Mouse (Mus musculus): ENCODE results near the gene Thap11. TPM values are rescaled to one million over a fixed set of nuclear protein-coding genes. Genes with fewer than 3 reads are reported as not detected.
A peak's percentile ranks its signal among the peaks of the same experiment; 100 is the strongest.

Gene Thap11
- polyA plus RNA-seq, 1 experiment from 2014 or later, result 60.0 TPM

GRCm38 (mm10) chr8:105889756-105890465 is 35.0 kb downstream of the Thap11 start:
- 92% methylated on average over 12 of the region's 12 CpGs for WGBS
- ATAC-seq, result no peak
- peaks cover 62% of the 10 kb centered on the region for H3K36me3 ChIP-seq
- H3K9ac ChIP-seq, result no peak overlapping the region
- H3K9me3 ChIP-seq, result no peaks in the 10 kb centered on the region
- no peak overlapping the region for H3K4me2 ChIP-seq (replicated peaks)
- no peak overlapping the region for H3K27ac ChIP-seq
- no peak overlapping the region for H3K4me3 ChIP-seq (replicated peaks)
- H3K4me1 ChIP-seq (replicated peaks), result 0 out of 2 replicates have a peak, but pooled peaks cover 4% of the 10 kb centered on the region
- no peaks in the 10 kb centered on the region for H3K27me3 ChIP-seq (replicated peaks)

GRCm38 (mm10) chr8:105890870-105891269 is 35.9 kb downstream of the Thap11 start:
- H3K36me3 ChIP-seq, result peaks cover 57% of the 10 kb centered on the region
- 87% methylated on average over 6 of the region's 6 CpGs for WGBS
- H3K4me1 ChIP-seq (replicated peaks), result 0 out of 2 replicates have a peak, but pooled peaks cover 4% of the 10 kb centered on the region

DNA sequence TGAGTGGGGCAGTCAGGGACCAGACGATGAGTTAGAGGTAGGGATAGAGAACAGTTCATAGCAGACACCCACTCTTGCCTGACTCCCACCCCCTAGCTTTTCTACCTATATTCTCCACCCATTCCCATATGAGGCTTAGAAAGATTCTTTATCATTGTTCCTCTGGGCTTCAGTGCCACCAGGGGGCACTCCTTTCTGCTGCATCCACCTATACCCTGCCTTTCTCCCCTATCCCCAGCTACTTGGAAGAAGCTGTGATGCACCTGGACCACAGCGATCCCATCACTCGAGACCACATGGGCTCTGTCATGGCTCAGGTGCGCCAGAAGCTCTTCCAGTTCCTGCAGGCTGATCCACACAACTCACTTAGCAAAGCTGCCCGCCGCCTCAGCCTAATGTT is 37.5 kb downstream of the Thap11 start:
- no peak overlapping the region for H3K27ac ChIP-seq
- H3K27me3 ChIP-seq (replicated peaks), result no peaks in the 10 kb centered on the region
- WGBS, result 90% methylated on average over 6 of the region's 6 CpGs
- no peak overlapping the region for H3K4me3 ChIP-seq (replicated peaks)
- 0 out of 2 replicates have a peak, but pooled peaks have one; percentile 13 for ATAC-seq
- H3K4me1 ChIP-seq (replicated peaks), result 0 out of 2 replicates have a peak, but pooled peaks cover 4% of the 10 kb centered on the region
- H3K9ac ChIP-seq, result no peak overlapping the region
- H3K9me3 ChIP-seq, result no peaks in the 10 kb centered on the region
- H3K4me2 ChIP-seq (replicated peaks), result no peak overlapping the region
- peaks cover 44% of the 10 kb centered on the region for H3K36me3 ChIP-seq

More at GRCm38 (mm10) chr8:105890870-105891269, 35.9 kb downstream of the Thap11 start:
- Histone ChIP-seq H3K4me2 (replicated peaks) (no peak overlapping the region), H3K27ac (no peak overlapping the region), H3K27me3 (replicated peaks) (no peaks in the 10 kb centered on the region), H3K9ac (no peak overlapping the region), H3K9me3 (no peaks in the 10 kb centered on the region), H3K4me3 (replicated peaks) (no peak overlapping the region)
- ATAC-seq, result no peak

DNA sequence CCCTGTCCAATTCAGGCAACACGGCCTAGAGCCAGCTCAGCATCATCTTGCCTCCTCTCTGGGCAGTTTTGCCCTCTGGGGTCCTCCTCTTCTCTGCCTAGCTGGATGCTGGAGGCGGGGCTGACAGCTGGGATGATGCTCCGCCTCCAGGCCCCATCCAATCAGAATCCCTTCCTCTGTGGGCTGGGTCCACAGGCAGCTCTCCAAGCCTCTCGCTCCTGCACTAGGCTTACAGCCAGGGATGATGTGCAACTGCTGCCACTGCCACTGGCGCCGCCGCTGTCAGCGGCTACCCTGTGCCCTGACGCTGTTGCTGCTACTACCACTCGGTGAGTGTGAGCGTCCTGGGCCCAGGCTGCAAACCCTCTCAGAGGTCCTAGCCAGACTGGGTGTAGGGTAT is 38.4 kb downstream of the Thap11 start, which contains the start of gene Nrn1l:
TSS of gene Nrn1l (plus strand) at position 229 of the 400 bp plus-strand sequence.
- Histone ChIP-seq H3K4me3 (replicated peaks) (no peak within 1 kb of the TSS), H3K4me1 (replicated peaks) (0 out of 2 replicates have a peak, but pooled peaks cover 4% of the 10 kb centered on the region), H3K36me3 (peaks cover 35% of the 10 kb centered on the region), H3K27me3 (replicated peaks) (no peaks in the 10 kb centered on the region), H3K9ac (no peak within 1 kb of the TSS), H3K4me2 (replicated peaks) (peak within 1 kb of the TSS; percentile 31; the same call in 1 of the 2 replicates), H3K27ac (no peak within 1 kb of the TSS), H3K9me3 (no peaks in the 10 kb centered on the region)
- peak; percentile 82 for ATAC-seq
- WGBS, result 11% methylated on average over 11 of the region's 11 CpGs

DNA sequence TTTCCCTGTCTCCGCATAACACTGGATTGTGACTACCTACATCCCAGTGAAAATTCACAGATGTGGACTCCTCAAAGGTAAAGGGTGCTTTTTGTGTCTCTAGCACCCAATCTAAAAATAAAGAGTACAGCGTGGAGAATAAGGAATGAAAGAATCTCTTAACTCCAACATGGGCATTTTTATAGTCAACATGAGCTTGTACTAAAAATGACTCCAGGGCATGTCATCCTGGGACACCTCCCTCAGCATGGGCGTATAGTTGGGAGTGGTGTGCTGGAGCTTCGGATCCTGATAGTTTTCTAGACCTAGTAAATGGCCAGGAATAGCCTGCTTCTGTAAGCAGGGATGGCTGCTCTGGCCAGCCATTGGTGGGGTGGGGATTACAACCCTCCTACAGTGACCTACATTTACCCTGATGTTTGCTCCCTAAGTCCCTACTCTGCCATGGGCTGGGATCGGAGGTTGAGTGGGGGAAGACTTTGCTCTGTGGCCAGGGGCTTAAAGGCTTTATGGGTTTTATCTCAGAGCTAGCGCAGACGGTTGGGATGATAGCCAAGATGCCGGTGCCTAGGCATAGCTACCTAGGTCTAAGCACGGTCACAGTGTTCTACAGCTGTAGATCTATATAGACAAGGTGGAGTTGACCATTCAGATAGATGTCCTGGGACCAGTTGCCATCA is 43.0 kb downstream of the Thap11 start:
- Histone ChIP-seq H3K9ac (no peak overlapping the region), H3K4me3 (replicated peaks) (no peak overlapping the region), H3K9me3 (no peaks in the 10 kb centered on the region), H3K4me2 (replicated peaks) (no peak overlapping the region), H3K4me1 (replicated peaks) (0 out of 2 replicates have a peak, but pooled peaks cover 11% of the 10 kb centered on the region), H3K27me3 (replicated peaks) (no peaks in the 10 kb centered on the region), H3K27ac (no peak overlapping the region), H3K36me3 (no peaks in the 10 kb centered on the region)
- 72% methylated on average over 9 of the region's 9 CpGs for whole genome bisulfite sequencing
- no peak for ATAC-seq

GRCm38 (mm10) chr8:105900180-105900940 is 45.4 kb downstream of the Thap11 start, which contains the start of gene Pskh1:
Gene Pskh1, plus strand, starts transcription at chr8:105900441.
- Histone ChIP-seq H3K4me3 (replicated peaks) (peak within 1 kb of the TSS; percentile 95), H3K27me3 (replicated peaks) (no peaks in the 10 kb centered on the region), H3K36me3 (no peaks in the 10 kb centered on the region), H3K9me3 (no peaks in the 10 kb centered on the region), H3K4me2 (replicated peaks) (peak within 1 kb of the TSS; percentile 68), H3K4me1 (replicated peaks) (0 out of 2 replicates have a peak, but pooled peaks cover 7% of the 10 kb centered on the region), H3K27ac (peak within 1 kb of the TSS; percentile 87), H3K9ac (peak within 1 kb of the TSS; percentile 99)
- WGBS, result under 1% methylated on average over 68 of the region's 68 CpGs
- peak; percentile 96 for ATAC-seq

DNA sequence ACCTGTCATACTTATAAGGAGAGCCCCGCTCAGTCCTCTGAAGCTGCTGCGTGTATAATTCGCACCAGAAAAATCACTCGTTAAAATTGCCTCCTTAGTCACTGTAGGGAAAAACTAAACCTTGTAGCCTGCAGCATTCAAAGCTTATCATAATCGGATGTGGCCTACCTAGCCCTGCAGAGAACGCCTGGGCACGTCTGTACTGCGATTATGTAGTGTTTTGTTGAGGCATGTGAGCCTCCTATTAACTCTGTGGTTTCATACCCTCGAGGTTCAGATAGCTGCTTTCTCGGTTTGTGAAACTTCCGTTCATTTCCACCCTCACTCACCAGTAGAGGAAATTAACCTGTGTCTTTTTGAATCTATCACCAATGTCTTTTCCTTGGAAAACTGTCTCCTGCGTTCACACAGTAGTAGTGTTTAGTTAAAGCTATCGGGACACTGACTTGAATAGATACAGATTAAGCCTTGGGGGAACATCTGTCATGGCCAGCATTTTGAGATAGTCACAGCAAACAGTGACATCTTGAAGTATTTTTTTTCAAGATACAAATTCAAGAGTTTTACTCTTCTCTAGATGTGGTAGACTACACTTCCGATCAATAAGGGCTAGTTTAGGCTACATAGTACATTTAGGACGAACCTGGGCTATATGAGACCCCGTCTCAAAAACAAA is 46.1 kb downstream of the Thap11 start:
- Histone ChIP-seq H3K4me3 (replicated peaks) (peak overlapping the region; percentile 95), H3K4me1 (replicated peaks) (0 out of 2 replicates have a peak, but pooled peaks cover 7% of the 10 kb centered on the region), H3K4me2 (replicated peaks) (peak overlapping the region; percentile 68), H3K9ac (peak overlapping the region; percentile 99), H3K9me3 (no peaks in the 10 kb centered on the region), H3K27me3 (replicated peaks) (no peaks in the 10 kb centered on the region), H3K27ac (peak overlapping the region; percentile 87), H3K36me3 (no peaks in the 10 kb centered on the region)
- ATAC-seq, result peak; percentile 16
- 29% methylated on average over 16 of the region's 16 CpGs for WGBS

Other genes starting within 250 kb of the Thap11 start
- gene Ripor1, start 249.9 kb upstream of the Thap11 start, polyA plus RNA-seq (2015; fragmentation: Nextera tagmentation; extraction: Ambion mirVana), result 18.4 and 18.5 TPM in 2 replicates
- gene Ctcf, start 218.6 kb upstream of the Thap11 start, polyA plus RNA-seq (2015; fragmentation: Nextera tagmentation; extraction: Ambion mirVana), result 96.4 and 106 TPM in 2 replicates
- gene Agrp, start 217.7 kb upstream of the Thap11 start, polyA plus RNA-seq (2015; fragmentation: Nextera tagmentation; extraction: Ambion mirVana), result 0.57 and 0.88 TPM in 2 replicates
- gene Carmil2, start 168.9 kb upstream of the Thap11 start, polyA plus RNA-seq (2015; fragmentation: Nextera tagmentation; extraction: Ambion mirVana), result 1.0 and 1.1 TPM in 2 replicates
- gene Acd, start 154.0 kb upstream of the Thap11 start, polyA plus RNA-seq (2015; fragmentation: Nextera tagmentation; extraction: Ambion mirVana), result 46.1 and 51.1 TPM in 2 replicates
- 12.7 and 13.4 TPM in 2 replicates for gene Pard6a, start 154.0 kb upstream of the Thap11 start, polyA plus RNA-seq (2015; fragmentation: Nextera tagmentation; extraction: Ambion mirVana)
- gene 4933405L10Rik, start 147.5 kb upstream of the Thap11 start, polyA plus RNA-seq (2015; fragmentation: Nextera tagmentation; extraction: Ambion mirVana), result 0.13 TPM in 1 of 2 replicates, not detected in the other
- gene Enkd1, start 146.9 kb upstream of the Thap11 start, polyA plus RNA-seq (2015; fragmentation: Nextera tagmentation; extraction: Ambion mirVana), result 15.8 and 17.3 TPM in 2 replicates
- gene Gfod2, start 96.5 kb upstream of the Thap11 start, polyA plus RNA-seq (2015; fragmentation: Nextera tagmentation; extraction: Ambion mirVana), result 10.5 and 10.6 TPM in 2 replicates
- gene Ranbp10, start 27.8 kb upstream of the Thap11 start, polyA plus RNA-seq (2015; fragmentation: Nextera tagmentation; extraction: Ambion mirVana), result 8.5 and 8.9 TPM in 2 replicates
- gene Tsnaxip1, start 27.4 kb upstream of the Thap11 start, polyA plus RNA-seq (2015; fragmentation: Nextera tagmentation; extraction: Ambion mirVana), result not detected in 2 replicates
- 33.6 and 34.9 TPM in 2 replicates for gene Cenpt, start 1.9 kb upstream of the Thap11 start, polyA plus RNA-seq (2015; fragmentation: Nextera tagmentation; extraction: Ambion mirVana)
- 192 and 253 TPM in 2 replicates for gene Nutf2, start 5.4 kb downstream of the Thap11 start, polyA plus RNA-seq (2015; fragmentation: Nextera tagmentation; extraction: Ambion mirVana)
- gene Edc4, start 25.7 kb downstream of the Thap11 start, polyA plus RNA-seq (2015; fragmentation: Nextera tagmentation; extraction: Ambion mirVana), result 35.9 and 38.4 TPM in 2 replicates
- gene Nrn1l, start 38.4 kb downstream of the Thap11 start, polyA plus RNA-seq (2015; fragmentation: Nextera tagmentation; extraction: Ambion mirVana), result 0.34 and 0.96 TPM in 2 replicates
- gene Pskh1, start 45.3 kb downstream of the Thap11 start, polyA plus RNA-seq (2015; fragmentation: Nextera tagmentation; extraction: Ambion mirVana), result 26.0 and 28.9 TPM in 2 replicates
- gene Ctrl, start 78.7 kb downstream of the Thap11 start, polyA plus RNA-seq (2015; fragmentation: Nextera tagmentation; extraction: Ambion mirVana), result 0.82 and 3.2 TPM in 2 replicates
- gene Psmb10, start 83.3 kb downstream of the Thap11 start, polyA plus RNA-seq (2015; fragmentation: Nextera tagmentation; extraction: Ambion mirVana), result 76.6 and 99.7 TPM in 2 replicates
- gene Lcat, start 88.2 kb downstream of the Thap11 start, polyA plus RNA-seq (2015; fragmentation: Nextera tagmentation; extraction: Ambion mirVana), result 2.1 and 2.3 TPM in 2 replicates
- gene Slc12a4, start 111.0 kb downstream of the Thap11 start, polyA plus RNA-seq (2015; fragmentation: Nextera tagmentation; extraction: Ambion mirVana), result 23.9 and 24.0 TPM in 2 replicates
- not detected in 2 replicates for gene Dpep3, start 124.3 kb downstream of the Thap11 start, polyA plus RNA-seq (2015; fragmentation: Nextera tagmentation; extraction: Ambion mirVana)
- gene Dus2, start 136.2 kb downstream of the Thap11 start, polyA plus RNA-seq (2015; fragmentation: Nextera tagmentation; extraction: Ambion mirVana), result 16.2 and 17.5 TPM in 2 replicates
- gene Dpep2nb, start 150.8 kb downstream of the Thap11 start, polyA plus RNA-seq (2015; fragmentation: Nextera tagmentation; extraction: Ambion mirVana), result not detected in 2 replicates
- gene Ddx28, start 156.8 kb downstream of the Thap11 start, polyA plus RNA-seq (2015; fragmentation: Nextera tagmentation; extraction: Ambion mirVana), result 14.2 and 15.5 TPM in 2 replicates
- gene Nfatc3, start 203.7 kb downstream of the Thap11 start, polyA plus RNA-seq (2015; fragmentation: Nextera tagmentation; extraction: Ambion mirVana), result 6.0 and 6.2 TPM in 2 replicates

Data from intestine, embryonic 15.5 days (tissue).